Mouse (Mus musculus) spleen, adult 18-20 months (tissue): Measurements from ENCODE around the gene Hist1h2ab.
"Not testable (repeated sequence)": the region's sequence is repeated elsewhere in the genome, so short reads cannot be mapped to it uniquely, and the experiment has no call there.

Experiments used
- DNase-seq, 2 experiments: peaks; one replicate each; pipeline ENCODE4 v3.0.0; 2022; ENCODE audit warnings: mixed read lengths in 2 of 2

The Hist1h2ab gene

GRCm38 (mm10) chr13:23750839-23751477 is at the start of gene Hist1h2ab:
Gene Hist1h2ab (plus strand): TSS chr13:23751126.
- DNase-seq: peak; percentile 42 to 51

DNA sequence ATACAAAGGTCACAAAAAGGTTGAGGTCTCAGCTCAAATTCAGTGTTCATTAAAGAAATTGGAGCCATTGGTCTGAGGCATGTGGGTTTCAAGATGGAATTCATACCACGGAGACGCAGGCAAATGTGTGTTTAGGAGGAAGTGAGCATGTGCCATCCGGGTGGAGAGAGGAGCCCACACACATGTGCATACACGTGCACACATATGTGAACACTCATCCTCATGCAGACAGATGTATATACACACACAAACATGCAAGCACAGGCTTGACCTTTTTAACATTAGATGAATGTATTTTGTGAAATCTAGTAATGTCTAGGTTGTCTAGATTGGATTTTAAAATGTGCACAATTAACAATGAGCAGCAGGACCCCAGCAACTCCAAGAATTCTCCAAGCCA is 48.7 kb upstream of the Hist1h2ab start:
- no peak for DNase-seq

DNA sequence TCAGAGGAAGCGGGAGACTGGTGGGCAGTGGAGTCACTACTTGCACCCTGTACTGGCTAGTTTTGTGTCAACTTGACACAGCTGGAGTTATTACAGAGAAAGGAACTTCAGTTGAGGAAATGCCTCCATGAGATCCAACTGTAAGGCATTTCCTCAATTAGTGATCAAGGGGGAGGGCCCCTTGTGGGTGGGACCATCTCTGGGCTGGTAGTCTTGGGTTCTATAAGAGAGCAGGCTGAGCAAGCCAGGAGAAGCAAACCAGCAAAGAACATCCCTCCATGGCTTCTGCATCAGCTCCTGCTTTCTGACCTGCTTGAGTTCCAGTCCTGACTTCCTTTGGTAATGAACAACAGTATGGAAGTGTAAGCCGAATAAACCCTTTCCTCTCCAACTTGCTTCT is 48.1 kb upstream of the Hist1h2ab start:
- DNase-seq: not testable (repeated sequence)

DNA sequence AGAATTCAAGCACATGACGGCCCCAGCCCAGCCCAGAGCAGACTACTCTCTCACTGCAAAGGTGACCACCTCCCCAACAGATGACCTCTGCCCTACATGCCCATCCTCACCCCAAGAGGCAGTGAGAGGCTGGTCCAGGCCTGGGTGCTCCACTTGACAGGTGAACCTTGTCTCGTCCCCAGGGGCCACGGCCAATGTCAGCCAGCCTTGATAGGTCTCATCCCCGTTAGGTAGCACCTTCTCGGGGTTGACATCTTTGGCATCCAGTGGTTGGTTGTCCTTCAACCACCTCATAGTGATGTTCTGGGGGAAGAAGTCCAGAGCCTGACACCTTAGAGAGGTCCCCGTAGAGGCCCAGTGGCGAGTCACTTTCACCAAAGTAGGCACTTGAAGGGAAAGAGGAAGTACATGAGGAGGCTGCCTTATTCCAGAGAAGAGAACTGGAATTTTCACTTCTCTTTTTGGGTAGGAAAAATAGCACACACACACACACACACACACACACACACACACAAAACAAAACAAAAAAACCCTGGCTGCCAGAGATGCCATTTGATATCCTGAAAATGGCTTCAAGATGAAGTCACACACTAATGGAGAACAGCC is 45.1 kb upstream of the Hist1h2ab start:
- DNase-seq: no peak

DNA sequence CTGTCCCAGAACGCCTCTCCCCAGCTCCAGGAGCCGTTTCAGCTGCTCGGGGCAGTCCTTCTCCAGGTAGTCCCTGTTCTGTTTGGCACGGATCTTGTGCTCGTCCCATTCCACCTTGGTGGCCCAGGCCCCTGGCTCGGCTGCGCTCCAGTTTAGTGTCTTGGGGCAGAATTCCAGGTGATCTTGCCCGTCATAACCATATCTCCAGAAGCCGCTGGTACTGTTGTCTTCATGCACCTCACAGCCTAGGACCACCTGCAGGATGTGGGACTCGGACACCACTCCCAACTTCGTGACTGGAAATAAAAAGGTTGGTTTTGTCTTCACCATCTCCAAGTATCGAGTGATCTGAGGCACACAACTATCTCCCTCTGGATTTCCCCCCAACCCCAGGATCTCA is 44.2 kb upstream of the Hist1h2ab start:
- DNase-seq: no peak

DNA sequence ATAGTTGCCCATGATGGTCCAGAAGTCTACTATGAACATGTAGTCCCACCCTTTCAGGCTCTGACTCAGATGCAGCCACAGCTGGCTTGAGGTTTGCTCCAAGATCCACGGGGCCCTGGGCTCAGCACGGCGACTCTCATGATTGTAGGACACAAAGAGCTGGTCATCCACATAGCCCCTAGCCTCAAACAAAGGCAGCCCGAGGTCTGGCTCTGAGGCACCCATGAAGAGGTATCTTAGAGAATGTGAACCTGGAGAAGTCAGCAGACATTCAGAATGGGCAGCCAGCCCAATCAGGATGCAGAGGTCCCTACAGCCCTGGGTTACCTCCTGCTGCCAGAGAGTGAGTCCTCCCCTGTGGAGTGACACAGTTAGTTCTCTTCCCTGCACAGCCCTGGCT is 42.9 kb upstream of the Hist1h2ab start:
- no peak for DNase-seq

GRCm38 (mm10) chr13:23708654-23709053 is 42.3 kb upstream of the Hist1h2ab start:
- no peak for DNase-seq

DNA sequence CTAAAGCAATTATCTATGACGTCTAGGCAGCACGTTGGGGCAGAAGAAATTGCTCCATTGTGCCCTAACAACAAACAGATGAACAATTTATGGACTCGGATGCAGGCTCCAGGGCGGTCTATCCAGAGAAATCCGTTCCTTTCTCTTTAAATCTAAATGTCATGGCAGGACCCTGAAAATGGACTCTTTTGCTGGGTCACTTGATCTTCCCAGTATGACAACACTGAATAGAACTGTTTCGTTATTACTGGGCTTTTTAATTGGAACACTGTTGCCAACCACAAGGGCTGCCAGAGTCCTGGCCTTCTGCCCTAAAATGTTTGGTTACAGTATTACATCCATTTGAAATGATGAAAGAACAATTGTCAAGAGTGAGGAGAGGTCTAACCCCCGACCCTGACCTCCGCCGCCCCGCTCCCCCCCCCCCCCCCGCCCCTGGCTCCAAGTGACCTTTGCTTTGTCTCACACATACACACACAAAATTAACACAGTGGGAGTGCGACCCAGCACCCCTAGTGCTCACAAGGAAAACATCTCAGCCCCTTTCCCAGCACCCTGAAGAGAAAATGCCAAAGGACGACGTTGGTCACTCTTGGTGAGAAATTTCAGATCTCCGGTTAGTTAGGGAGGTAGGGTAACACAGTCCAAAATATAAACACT is 41.1 kb upstream of the Hist1h2ab start:
- DNase-seq: no peak

GRCm38 (mm10) chr13:23710374-23711089 is 40.4 kb upstream of the Hist1h2ab start, which contains the start of gene Hfe:
Gene Hfe (minus strand): TSS chr13:23710854.
- peak; percentile 38 to 54 for DNase-seq

DNA sequence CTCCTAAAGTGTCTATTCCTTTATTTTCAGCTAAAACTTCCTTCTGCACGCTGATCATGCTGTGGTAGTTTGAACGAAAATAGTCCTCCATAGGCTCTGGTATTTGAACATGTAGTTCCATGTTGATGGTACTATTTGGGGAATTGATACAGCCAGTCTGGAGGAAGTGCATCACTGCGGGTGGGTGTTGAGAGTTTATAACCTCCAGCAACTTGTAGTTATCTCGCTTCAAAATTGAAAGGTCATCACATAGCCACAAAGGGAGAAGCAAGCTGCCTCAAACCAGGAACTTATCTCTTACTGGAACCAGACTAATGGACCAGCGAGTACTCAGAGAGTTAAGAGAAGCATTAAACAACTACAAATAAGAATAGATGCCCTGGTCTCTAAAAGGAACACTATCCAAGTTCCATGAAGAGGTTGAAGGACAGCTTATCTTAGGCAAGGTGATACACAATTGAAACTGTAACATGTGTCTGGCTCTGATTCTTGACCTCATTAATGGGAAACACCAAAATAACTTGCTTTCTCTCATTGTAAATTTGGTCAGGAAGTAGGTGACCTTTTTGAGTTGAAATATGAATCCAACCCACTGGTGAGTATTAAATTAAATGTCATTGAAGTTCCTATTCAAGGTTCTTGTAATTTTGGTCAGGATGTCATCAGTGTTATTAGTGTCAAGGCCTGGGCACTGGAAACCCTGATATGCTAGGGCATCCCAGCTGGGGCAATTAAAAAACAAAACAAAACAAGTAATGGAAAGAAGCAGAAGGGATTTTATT is 34.5 kb upstream of the Hist1h2ab start:
- DNase-seq: no peak

GRCm38 (mm10) chr13:23717176-23717575 is 33.8 kb upstream of the Hist1h2ab start:
- no peak for DNase-seq

- DNase-seq: not testable (repeated sequence)
These were observed 33.2 kb upstream of the Hist1h2ab start for GRCm38 (mm10) chr13:23717593-23718245.

DNA sequence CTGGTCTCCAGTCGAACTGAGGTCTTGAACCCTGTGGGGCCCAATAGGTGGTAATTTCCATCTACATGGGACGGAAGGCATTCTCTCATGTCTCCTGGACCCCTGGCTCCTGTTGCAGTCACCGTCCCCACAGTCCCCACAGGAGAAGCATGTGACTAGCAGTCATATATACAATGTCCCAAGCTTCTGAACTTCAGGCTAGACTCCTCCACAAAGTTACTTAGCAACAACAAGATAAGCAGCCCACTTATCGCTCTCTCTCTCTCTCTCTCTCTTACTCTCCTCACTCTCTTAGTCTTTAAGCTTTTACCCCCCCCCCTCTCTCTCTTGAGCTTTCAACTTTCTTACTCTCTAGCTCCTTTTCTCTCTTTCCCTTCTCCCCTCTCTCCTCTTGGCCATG is 26.7 kb upstream of the Hist1h2ab start:
- DNase-seq: no peak

DNA sequence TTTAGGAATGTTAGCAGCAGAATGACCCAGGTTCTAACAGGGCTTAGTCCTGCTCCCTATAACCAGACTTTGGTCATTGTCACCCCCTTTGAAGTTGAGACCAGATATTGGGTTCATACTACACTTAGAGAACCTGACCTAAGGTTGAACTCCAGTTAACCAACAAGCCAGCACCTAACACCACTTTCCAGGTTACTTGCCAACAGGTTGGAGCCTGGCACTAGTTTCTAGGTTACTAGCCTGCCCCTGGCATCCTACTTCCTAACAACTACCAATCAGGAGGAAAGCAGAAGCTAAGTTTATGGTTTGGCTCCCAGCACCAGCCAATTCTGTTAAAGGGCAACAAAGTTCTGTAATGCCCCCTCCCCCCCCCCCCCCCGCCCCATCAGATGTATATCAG is 25.7 kb upstream of the Hist1h2ab start:
- no peak for DNase-seq

GRCm38 (mm10) chr13:23728472-23729191 is 22.3 kb upstream of the Hist1h2ab start:
- no peak for DNase-seq

DNA sequence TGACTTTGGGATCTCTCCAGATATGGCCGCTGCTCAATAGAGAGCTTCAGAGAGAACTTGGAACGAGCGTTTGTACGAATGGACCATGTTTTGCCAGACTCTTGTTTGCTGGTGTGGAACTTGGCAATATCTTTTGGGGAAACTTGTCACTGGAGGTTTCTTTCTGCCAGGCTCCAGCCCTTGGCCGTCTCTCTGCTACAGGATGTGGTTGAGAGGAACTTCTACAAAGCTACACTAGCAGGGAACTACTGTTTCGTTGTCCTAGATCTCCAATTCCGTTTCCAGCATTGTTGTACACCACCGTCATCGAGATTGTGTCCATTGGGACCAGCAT is 21.8 kb upstream of the Hist1h2ab start:
- DNase-seq: no peak

DNA sequence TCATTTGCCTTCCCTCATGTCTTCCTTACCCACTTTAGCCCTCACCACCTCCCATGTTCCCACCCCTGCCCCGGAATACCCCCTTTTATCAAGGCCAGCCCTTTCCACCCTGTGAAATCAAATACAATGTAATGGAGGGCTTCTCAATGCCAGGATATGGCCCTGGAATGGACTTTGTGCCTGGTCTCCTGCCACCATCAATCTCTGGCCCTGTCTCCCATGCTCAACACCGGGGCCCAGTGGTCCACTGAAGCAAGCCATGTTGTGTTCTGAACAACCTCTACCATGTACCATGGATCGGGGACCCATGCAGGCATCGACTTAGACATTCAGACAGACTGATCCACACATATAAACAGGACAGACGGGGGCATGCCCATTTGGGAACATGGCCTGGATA is 21.2 kb upstream of the Hist1h2ab start:
- no peak for DNase-seq

- DNase-seq: no peak
These were observed 20.4 kb upstream of the Hist1h2ab start for GRCm38 (mm10) chr13:23730479-23730878.

GRCm38 (mm10) chr13:23732156-23732804 is 18.6 kb upstream of the Hist1h2ab start:
- DNase-seq: no peak

- DNase-seq: no peak
These were observed 13.8 kb upstream of the Hist1h2ab start for GRCm38 (mm10) chr13:23737091-23737490.

GRCm38 (mm10) chr13:23738041-23738440 is 12.9 kb upstream of the Hist1h2ab start:
- DNase-seq: peak in 1 of 2 experiments; percentile 49
